Mouse (Mus musculus) lung, postnatal 10 days (tissue): ENCODE results near the gene Pgam5.
A peak's percentile ranks its signal among the peaks of the same experiment; 100 is the strongest.

Experiments used
- DNase-seq: peaks from one replicate; pipeline ENCODE4 v3.0.0; 2021

Gene Pgam5

DNA sequence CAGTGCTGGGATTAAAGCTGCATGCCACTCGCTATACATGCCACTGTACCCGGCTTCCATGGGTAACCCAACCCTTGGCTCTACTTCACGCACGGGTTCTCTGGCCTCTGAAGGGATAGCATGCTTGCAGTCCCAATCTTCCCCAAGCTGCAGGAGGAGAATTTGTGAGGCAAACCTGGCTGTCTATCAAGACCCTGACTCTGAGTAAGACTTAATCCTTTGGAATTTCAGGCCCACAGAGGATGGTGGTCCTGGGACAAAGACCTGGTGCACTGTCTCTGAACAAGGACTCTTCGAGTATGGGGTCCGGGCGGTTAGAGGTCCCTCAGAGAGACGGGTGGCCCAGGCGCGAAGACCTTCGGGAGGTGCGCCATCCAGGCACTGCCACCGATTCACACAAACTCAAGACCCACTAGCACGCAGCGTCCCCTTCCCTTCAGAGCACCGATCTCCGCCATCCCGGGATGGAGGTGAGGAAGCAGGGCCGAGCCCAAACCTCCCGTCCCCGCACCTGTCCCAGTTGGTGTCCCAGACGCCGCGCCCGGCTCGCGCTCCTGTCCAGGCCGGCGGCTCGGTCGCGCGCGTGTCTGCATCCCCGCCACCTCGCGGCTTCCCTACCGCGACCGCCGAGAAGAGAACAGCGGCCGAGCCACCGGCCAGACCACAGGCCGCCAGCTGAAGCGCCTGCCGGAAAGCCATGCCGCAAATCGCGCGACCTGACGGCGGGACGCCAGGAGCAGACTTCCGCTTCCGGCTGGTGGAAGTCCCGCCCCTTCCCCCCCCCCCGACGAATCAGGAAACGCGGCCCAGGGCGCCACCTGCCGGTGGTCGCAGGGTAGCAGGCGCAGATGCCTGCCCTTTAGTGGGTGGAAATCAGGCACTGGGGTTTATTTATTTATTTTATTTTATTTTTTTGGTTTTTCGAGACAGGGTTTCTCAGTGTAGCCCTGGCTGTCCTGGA is at the start of gene Pgam5:
Gene Pgam5 (minus strand): TSS at position 773 of the 961 bp plus-strand sequence.
- peak; percentile 93 for DNase-seq

DNA sequence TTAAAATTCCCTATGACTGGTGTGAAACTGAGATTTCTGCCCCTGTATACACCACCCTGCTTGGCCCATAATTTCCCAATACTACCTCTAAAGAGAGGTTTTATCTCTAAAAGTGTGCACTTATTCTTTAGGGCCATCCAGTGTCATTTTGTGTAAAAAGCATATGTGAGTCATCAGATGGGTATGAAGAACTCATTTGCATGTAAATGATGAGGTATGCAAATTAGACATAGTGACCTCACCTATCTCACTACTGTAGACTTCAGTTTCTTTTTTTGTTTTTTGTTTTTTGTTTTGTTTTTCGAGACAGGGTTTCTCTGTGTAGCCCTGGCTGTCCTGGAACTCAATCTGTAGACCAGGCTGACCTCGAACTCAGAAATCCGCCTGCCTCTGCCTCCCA is 43.4 kb upstream of the Pgam5 start:
- no peak for DNase-seq

DNA sequence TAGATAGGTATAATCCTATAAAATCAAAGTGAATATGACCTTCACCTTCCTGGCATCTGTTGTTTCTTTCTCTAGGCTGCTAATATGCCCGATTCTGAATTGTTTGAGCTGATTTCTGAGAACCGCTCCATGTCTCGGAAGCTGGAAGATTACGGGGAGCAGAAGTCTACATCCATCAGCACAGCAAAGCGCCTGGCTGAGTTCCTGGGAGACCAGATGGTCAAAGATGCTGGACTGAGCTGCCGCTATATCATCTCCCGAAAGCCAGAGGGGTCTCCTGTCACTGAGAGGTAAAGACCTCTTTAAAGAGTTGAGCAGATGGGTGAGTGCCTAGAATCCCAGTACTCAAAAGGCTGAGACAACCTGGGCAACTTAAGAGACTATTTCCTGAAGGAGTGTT is 39.1 kb upstream of the Pgam5 start:
- no peak for DNase-seq

DNA sequence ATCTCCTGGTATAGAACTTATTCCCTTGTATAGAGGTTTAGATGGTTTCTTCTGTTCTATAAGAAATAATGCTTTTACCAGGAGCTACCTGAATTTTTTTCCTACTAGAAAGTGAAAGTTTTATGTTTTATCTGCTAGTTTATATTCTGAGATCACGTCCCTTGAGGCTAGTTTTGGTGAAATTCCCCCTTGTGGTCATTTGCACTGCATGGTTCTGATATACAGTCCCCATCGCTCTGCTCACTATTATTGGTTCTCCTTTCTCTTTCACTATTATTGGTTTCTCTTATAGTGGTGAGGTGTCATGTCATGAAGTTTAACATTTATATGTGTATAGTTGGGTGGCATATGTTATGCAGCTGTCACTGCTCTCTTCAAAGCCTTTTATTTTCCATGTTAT is 30.9 kb upstream of the Pgam5 start:
- no peak for DNase-seq

GRCm38 (mm10) chr5:110296637-110297036 is 26.9 kb upstream of the Pgam5 start:
- no peak for DNase-seq

GRCm38 (mm10) chr5:110291649-110292048 is 21.9 kb upstream of the Pgam5 start:
- DNase-seq: no peak

DNA sequence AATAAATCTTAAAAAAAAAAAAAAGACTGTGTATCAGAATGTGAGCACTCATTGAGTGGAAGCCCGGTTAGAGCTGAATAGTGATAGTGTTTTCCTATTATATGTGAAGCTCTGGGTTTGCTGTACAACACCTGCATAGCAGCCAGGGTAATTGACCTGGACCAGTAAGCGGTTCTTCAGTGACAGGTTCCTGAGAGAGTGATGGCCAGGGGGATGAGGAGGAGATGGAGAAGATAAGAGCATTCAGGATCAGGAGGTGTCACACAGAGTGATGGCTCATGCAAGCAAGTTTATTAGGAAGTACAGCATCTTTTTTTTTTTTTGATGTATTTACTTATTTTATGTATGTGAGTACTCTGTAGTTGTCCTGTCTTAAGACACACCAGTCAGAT is 17.4 kb upstream of the Pgam5 start:
- no peak for DNase-seq

GRCm38 (mm10) chr5:110286446-110287083 is 16.9 kb upstream of the Pgam5 start:
- no peak for DNase-seq

GRCm38 (mm10) chr5:110285770-110286445 is 16.2 kb upstream of the Pgam5 start, which contains the start of the genes Pxmp2 and Pole:
Pxmp2 (minus strand) TSS chr5:110286186.
Pole (plus strand) TSS chr5:110286306.
- peak; percentile 95 for DNase-seq

DNA sequence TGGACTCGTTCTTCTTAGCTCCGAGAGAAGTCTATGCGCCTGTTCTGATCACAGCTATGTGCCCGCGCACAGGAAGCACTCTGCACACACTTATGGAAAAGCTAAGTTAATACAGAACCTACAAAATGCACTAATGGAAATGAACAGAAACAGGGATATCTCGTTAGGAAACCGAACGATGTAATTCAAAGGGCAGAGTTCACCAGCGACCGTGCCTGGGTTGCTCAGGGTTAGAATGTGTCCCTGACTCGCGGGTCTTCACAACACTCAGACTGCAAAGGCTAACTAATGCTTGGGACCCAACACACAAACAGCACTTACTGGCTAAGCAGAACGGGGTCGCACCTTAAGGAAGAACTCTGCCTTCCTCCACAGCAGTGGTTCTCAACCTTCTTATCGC is 15.4 kb upstream of the Pgam5 start:
- DNase-seq: no peak

DNA sequence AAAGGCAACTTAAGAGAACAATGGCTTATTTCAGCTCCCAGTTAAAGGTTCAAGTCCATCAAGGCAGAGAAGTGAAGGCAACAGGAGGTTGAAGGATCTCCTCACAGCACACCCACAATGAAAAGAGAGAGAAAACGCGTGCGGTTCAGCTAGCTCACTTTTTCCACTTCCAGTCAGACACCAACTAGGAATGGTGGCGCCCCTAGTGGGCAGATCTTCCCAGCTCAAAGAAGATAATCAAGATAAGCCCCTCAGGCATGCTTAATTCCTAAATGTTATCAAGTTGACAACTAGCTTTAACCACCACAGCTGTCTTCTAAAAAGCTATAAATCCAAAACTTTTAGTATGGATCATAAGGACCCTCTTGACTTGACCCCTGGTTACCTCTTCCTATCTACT is 14.8 kb upstream of the Pgam5 start:
- peak; percentile 79 for DNase-seq

DNA sequence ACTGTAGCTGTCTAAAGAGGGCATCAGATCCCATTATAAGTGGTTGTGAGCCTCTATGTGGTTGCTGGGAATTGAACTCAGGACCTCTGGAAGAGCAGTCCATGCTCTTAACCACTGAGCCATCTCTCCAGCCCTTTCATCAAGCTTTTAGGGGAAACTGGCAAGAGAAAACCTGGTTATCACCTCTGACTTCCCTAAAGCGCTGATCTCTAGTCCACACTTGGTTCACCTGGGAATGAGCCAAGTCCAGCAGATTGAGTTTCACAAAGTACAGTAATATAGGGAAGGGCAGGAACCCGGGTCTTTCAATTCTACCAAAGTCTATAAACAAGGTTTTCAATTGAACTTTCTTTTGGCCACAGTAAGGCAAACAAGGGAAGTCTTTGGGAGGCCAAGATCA is 12.3 kb upstream of the Pgam5 start:
- DNase-seq: no peak

DNA sequence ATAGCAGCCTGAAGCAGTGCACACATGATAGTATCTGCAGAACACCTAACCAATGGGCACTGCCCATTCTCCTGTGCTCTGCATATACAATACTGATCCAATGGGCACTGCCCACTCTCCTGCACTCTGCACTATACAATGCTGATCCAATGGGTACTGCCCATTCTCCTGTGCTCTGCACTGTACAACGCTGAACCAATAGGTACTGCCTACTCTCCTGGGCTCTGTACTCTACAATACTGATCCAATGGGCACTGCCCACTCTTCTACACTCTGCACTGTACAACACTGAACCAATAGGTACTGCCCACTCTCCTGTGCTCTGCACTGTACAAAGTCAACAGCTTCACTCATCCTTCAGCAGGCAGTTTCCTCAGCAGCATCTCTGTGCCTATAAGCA is 7.2 kb upstream of the Pgam5 start:
- no peak for DNase-seq

- DNase-seq: no peak
Measured at GRCm38 (mm10) chr5:110276391-110276790, 6.7 kb upstream of the Pgam5 start.

GRCm38 (mm10) chr5:110274846-110275245 is 5.1 kb upstream of the Pgam5 start:
- no peak for DNase-seq

DNA sequence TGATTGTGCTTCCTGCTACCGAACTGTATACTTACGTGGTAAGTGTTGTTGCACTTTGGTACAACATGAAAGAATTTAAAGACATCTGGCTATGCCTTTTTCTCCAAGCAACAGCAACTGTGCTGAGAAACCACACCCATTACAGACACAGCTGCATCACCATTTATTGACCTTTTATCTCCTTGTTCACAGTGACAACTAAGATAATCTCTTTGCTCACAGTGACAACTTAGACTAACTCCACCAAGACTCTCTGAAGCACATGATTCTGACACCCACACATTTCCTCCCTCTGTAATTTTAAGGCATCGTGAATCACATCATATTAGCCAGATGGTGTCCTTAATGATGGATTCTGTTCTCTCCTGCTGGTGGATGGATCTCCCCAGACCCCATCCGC is 4.4 kb upstream of the Pgam5 start:
- no peak for DNase-seq

- DNase-seq: no peak
Measured at GRCm38 (mm10) chr5:110270242-110270641, 529 bp upstream of the Pgam5 start.

- no peak for DNase-seq
Measured at GRCm38 (mm10) chr5:110266941-110267340, 2.8 kb downstream of the Pgam5 start.

GRCm38 (mm10) chr5:110244091-110244490 is 25.6 kb downstream of the Pgam5 start:
- no peak for DNase-seq

GRCm38 (mm10) chr5:110232346-110232745 is 37.4 kb downstream of the Pgam5 start:
- DNase-seq: no peak

GRCm38 (mm10) chr5:110231638-110232037 is 38.1 kb downstream of the Pgam5 start:
- peak; percentile 21 for DNase-seq

GRCm38 (mm10) chr5:110230780-110231461 is 38.8 kb downstream of the Pgam5 start, which contains the start of gene Ankle2:
Ankle2 (plus strand) TSS chr5:110231004.
- peak; percentile 94 for DNase-seq

DNA sequence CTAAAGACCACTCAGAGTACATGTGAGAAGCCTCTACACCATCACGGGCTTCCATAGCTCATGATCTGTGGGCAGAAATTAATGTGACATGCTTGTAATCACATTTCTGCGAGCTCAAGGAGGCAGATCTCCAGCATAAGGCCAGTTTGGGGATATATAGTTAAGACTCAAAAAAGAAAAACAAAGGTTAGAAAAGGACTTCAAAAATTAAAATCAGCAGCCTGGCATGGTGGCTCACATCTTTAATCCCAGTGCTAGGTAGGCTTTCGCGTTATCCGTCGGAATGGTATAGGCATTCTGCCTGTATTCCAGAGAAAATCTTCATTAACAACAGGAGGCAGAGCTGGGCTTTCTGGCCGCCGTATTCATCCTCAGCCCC is 39.3 kb downstream of the Pgam5 start:
- no peak for DNase-seq
